Mouse (Mus musculus) left cerebral cortex, adult 2 months (tissue): ENCODE measurements around the gene Wee1. TPM values are rescaled to one million over a fixed set of nuclear protein-coding genes. Genes with fewer than 3 reads are reported as not detected.
A peak's percentile ranks its signal among the peaks of the same experiment; 100 is the strongest.
"Not testable (repeated sequence)": the region's sequence is repeated elsewhere in the genome, so short reads cannot be mapped to it uniquely, and the experiment has no call there.

Experiments
- DNase-seq, 2 experiments: peaks; one replicate each; pipeline ENCODE4 v3.0.0; 2021 to 2022; ENCODE audit warnings: low spot score in 2 of 2, mixed read lengths in 1 of 2; ENCODE audit errors: extremely low spot score in 1 of 2
- H3K27ac ChIP-seq: fragments of 200-600 bp; 2 replicates; pipeline ENCODE4 v1.8.1; 2022
- H3K4me3 ChIP-seq: fragments of 200-600 bp; 2 replicates; pipeline ENCODE4 v1.8.1; 2022
- CTCF ChIP-seq: fragments of 200-600 bp; IDR thresholded peaks from 2 replicates; pipeline ENCODE4 v1.8.1; 2022; ENCODE audit warnings: antibody characterized with exemption, mild to moderate bottlenecking, moderate library complexity
- intact Hi-C: fragments of 180-260 bp; cut with DNase I; formaldehyde crosslinking; loops from one replicate; pipeline ENCODE4 v1.15.1; 2025
- total RNA-seq, 2 experiments: library from RNA; stranded (reverse); gene quantifications; 2 replicates each; pipeline ENCODE4 v1.2.3; 2021

Gene Wee1
- total RNA-seq, 2 experiments from 2014 or later: 25.8 to 27.0 TPM

DNA sequence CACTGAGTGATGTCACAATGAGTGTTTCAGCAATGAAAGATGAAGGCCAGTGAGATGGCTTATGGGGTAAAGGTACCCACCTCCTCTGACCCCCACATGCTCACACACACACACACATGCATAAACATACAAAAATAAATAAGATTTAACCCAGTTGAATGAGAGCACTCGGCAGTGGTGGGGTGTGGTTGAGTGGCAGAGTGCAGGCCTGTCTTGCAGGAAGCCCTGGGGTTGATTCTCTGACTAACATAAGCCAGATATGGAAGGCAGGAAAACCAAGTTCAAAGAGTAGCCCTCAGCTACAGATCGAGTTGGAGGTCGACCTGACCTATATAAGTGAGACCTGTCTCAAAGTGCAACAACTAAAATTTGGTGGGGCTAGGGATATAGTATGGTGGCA lies 15.2 kb upstream of the Wee1 start:
- no peak overlapping the region for H3K4me3 ChIP-seq
- intact Hi-C loops: no loop called here
- H3K27ac ChIP-seq: no peak overlapping the region
- no peak for TF ChIP-seq CTCF
- no peak for DNase-seq

DNA sequence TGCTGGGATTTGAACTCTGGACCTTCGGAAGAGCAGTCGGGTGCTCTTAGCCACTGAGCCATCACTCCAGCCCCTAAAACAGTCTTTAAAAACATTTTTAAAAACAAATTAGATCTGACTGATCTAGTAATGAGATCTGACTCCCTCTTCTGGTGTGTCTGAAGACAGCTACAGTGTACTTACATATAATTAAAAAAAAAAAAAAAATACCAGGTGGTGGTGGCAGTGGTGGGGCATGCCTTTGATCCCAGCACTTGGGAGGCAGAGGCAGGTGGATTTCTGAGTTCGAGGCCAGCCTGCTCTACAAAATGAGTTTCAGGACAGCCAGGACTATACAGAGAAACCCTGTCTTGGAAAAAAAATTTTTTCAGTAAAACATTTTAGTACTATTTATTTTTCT lies 13.3 kb upstream of the Wee1 start:
- intact Hi-C loops, DNase-seq, H3K4me3 ChIP-seq, H3K27ac ChIP-seq: not testable (repeated sequence)

DNA sequence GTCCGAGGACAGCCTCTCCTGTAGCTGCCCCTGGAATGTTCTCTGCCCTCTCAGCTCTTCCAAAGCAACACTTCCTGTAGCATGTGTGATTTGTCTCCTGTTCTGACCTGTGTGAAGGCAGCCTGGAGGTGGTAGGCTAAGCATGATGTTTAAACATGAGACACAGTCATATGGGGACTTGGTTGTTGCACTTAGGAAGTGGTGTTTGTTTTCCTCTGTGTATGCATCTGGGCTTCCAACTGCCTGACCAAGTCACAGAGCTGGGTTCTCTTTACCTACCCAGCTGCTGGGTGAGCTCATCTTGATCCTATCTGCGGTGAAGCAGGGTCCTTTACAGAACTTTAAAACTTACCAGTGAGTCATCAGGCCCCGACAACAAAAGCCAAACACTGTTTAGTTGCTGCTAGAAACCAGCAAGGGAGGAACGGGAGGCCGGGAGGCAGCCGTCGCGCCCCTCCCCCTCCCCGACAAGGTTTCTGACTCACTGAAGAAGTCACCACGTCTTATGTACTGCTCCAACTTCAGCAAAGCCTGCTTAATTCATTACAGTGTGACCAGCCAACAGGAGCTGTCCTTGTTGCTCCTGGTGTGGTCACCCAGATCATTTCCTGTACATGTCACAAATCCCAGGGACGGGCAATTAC lies 12.8 kb upstream of the Wee1 start:
- no peak for TF ChIP-seq CTCF
- DNase-seq: peak; percentile 20 to 25
- intact Hi-C loops: no loop called here
- Histone ChIP-seq H3K4me3 (no peak overlapping the region), H3K27ac (no peak overlapping the region)

DNA sequence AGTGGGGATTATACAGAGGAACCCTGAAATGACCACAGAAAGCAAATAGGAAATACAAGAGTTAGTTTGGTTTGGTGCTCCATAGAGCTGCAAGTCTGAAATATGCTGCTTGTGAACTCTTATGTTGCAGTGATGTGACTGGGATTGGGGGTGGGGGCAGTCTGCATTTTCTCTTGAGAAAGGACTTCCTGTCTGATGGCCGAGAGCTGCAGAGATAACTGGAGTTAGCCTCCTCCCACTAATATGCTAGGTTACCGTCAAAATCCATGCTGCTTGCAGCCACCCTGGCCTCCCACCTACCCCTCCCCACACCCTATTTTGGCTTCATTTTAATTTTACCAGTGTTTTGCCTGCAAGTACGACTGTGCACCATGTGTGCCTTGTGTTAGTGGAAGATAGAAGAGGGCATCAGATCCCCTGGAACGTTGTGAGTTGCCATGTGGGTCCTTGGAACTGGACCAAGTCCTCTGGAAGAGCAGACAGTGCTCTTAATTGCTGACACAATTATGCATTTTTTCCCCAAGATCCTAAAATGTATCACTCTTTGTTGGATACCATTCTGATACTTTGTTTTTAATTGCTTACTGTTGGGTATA lies 11.7 kb upstream of the Wee1 start:
- Histone ChIP-seq H3K27ac (no peak overlapping the region), H3K4me3 (no peak overlapping the region)
- intact Hi-C loops: no loop called here
- no peak for TF ChIP-seq CTCF
- DNase-seq: no peak

DNA sequence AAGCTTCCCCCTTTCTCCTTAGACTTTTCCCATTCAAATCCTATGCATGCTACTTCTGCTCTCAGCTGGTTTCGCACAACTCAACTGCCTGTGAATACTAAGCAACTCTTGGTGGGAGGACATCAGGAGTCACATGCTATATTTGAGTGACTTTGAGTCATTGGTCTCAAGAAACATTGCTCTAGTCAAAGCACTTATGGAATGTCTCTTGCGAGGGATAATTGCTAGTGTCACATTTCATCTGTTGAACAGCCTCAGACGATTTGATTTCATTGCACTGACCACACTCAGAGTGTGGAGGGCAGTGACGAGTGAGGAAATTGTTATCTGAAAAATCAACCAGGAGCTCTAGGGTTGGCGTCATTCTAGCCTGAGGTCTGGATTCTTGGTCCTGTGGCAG lies 7.1 kb upstream of the Wee1 start:
- H3K27ac ChIP-seq: no peak overlapping the region
- intact Hi-C loops: no loop called here
- no peak for DNase-seq

DNA sequence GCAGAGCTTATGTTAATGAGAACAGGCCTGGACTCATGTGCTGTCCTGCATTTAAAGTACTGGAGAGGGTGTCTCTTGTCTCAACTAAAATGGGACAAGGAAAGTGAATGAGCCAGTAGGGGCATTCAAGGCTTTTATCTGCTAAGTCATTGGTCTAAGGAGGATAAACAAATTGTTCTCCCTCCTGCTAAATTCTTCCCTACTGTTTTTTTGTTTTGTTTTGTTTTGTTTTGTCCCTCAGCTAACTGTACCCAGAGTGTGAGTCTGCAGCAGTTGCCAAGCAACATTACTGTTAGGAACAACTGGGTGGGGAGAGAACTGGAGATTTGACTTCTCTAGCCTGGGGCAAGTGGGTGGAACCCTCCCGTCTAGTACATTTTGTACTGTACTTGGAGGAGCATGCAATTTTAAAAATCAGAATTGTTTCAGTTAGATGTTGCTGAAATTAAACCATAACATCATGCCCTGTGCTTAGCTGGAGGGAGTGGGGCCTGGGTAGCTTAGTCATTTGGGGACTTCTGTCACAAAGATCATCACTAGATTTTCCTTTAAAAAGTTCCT lies 5.0 kb upstream of the Wee1 start:
- H3K4me3 ChIP-seq: no peak overlapping the region
- DNase-seq: no peak
- intact Hi-C loops: no loop called here
- no peak overlapping the region for H3K27ac ChIP-seq
- no peak for TF ChIP-seq CTCF

More for the DNA sequence above, 7.1 kb upstream of the Wee1 start:
- no peak for TF ChIP-seq CTCF
- H3K4me3 ChIP-seq: no peak overlapping the region

DNA sequence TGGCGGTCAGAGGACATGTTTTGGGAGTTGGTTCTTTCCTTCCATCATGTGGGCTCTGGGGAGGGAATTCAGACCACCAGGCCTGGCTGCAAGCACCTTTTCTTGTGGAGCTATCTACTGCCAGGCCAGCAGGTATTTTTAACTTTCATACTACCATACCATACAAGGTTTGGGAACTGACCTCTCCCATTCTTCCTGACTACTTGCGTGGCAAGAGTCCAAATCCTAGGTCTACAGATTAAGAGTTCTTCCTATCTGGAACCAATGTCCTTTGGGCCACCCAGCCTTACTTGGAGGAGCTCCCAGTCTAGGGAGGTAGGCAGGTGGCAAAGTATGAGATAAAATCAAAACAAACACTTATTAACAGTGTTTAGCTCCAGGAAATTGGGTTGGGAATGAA lies 3.4 kb upstream of the Wee1 start:
- TF ChIP-seq CTCF: no peak
- DNase-seq: no peak
- Histone ChIP-seq H3K27ac (no peak overlapping the region), H3K4me3 (no peak overlapping the region)
- intact Hi-C loops: no loop called here

DNA sequence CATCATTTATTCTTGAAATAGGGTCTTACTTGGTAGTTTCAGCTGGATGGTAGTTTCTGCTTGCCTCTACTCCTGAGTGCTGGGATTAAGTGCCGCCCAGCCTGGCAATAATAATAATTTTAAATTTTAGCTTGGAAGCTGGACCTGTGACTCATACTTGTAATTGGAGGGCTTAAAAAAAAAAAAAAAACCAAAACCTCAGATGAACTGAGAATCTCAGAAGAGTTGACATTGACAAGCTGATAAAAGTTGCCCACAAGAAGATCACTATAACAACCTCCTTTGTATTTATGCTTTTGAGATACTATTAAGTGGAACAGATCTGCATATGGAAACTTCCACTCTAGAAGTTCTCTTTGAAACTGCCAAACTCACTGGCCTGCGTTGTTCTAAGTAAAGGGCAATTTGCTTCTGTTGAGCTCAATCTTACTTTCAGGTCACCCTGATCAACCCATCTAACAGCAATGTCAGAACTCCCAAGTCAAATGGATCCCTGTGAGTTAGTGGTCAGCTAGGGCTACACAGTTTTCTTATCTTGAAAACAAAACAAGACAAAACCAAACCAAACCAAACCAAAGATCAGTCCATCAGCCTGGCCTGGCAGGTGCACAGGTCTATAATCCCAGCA lies 1.6 kb upstream of the Wee1 start:
- intact Hi-C loops: no loop called here
- Histone ChIP-seq H3K27ac (no peak overlapping the region), H3K4me3 (no peak overlapping the region)
- TF ChIP-seq CTCF: no peak
- no peak for DNase-seq

DNA sequence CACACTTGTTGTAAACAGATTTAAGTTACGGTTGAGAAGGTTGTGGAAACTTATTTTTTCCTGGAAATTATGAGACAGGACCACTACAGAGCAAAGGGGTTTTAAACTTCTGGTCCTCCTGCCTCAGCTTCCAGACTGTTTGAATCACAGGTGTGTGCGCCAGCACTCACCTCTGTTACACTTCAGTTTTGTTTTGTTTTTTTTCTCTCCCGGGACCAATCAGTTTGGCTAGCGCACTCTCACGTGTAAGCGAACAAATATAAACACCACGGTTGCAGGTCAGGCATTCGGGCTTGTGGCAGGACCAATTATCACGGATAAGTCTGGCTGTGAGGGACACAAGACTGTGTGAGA lies 707 bp upstream of the Wee1 start:
- Histone ChIP-seq H3K4me3 (peak overlapping the region; percentile 63), H3K27ac (peak overlapping the region; percentile 22; the same call in 1 of the 2 replicates)
- TF ChIP-seq CTCF: no peak
- no peak for DNase-seq
- intact Hi-C loops: no loop called here

DNA sequence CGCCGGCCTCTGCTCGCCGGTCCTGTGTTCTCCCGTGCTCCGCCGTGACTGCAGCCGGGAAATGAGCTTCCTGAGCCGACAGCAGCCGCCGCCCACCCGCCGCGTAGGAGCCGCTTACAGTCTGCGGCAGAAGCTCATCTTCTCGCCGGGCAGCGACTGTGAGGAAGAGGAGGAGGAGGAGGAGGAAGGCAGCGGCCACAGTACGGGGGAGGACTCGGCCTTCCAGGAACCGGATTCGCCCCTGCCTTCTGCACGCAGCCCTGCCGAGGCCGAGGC lies 381 bp downstream of the Wee1 start:
- DNase-seq: no peak
- Histone ChIP-seq H3K4me3 (peak overlapping the region; percentile 63), H3K27ac (peak overlapping the region; percentile 97)
- intact Hi-C loops: loop anchor here (2.0 kb wide), 1 partner anchor 61 kb away; the partner anchor contains the start of gene Zfp143
- TF ChIP-seq CTCF: no peak

DNA sequence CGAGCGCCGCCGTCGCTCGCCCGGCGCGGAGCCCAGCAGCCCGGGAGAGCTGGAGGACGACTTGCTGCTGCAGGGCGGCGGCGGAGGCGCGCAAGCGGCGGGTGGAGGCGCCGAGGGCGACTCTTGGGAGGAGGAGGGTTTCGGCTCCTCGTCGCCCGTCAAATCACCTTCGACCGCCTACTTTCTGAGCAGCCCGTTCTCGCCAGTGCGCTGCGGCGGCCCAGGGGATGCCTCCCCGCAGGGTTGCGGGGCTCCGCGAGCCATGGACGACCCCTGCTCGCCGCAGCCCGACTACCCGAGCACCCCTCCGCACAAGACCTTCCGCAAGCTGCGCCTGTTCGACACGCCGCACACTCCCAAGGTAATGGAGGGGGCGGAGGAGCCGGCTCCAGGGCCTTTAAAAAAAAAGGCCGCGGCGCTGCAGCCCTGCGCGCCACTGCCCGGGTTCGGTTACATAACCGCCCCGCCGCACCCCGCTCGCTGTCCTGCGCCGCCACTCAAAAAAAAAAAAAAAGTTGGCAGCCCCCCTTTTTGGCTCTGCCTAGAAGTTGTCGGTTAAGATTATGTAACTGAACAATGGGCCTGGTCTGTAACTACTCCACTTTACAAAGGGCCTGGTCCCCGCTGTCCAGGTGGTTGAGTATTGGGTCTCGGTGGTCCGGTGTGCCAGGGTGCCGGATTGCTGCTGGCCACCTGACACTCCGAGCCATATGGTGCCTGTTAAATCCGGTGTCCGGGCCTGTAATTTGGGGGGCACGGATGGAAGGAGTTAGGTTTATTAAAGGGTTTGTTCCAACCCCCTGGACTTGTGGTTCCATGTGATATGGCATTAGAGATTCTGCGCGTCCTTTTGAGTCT lies 948 bp downstream of the Wee1 start:
- Histone ChIP-seq H3K27ac (peak overlapping the region; percentile 97), H3K4me3 (peak overlapping the region; percentile 63)
- intact Hi-C loops: loop anchor here (2.0 kb wide), 1 partner anchor 62 kb away; the partner anchor contains the start of gene Zfp143
- peak; percentile 66 to 71 for DNase-seq
- TF ChIP-seq CTCF: no peak
